Mouse (Mus musculus) limb, embryonic 14.5 days (tissue): ENCODE data around the gene Nat8l. TPM values are rescaled to one million over a fixed set of nuclear protein-coding genes. Genes with fewer than 3 reads are reported as not detected.

ENCODE experiments used
- ATAC-seq: fragments of 200-750 bp; cut with Nextera tagmentation; 2 replicates; pipeline ENCODE4 v1.8.0; 2017; ENCODE audit warnings: low read depth, moderate number of reproducible peaks, moderate TSS enrichment; ENCODE audit not compliant: low FRiP score
- DNase-seq: peaks from one replicate; pipeline ENCODE4 v3.0.0-alpha.2; 2015; ENCODE audit warnings: low spot score
- H3K27ac ChIP-seq: fragments of 300-500 bp; sonication (generic); replicated peaks from 2 replicates; pipeline ENCODE4 v1.5.1; 2014; ENCODE audit warnings: low read depth, mild to moderate bottlenecking, low read length, moderate library complexity, mixed read lengths
- H3K27me3 ChIP-seq: fragments of 300-500 bp; sonication (generic); 2 replicates; pipeline ENCODE4 v1.6.1; 2014; ENCODE audit warnings: low read length, mixed read lengths; ENCODE audit not compliant: control insufficient read depth, insufficient read depth
- H3K36me3 ChIP-seq: fragments of 300-500 bp; sonication (generic); 2 replicates; pipeline ENCODE4 v1.6.1; 2014; ENCODE audit warnings: mild to moderate bottlenecking, low read length, moderate library complexity, mixed read lengths; ENCODE audit not compliant: control insufficient read depth, insufficient read depth
- H3K4me1 ChIP-seq: fragments of 300-500 bp; sonication (generic); 2 replicates; pipeline ENCODE4 v1.6.1; 2014; ENCODE audit warnings: antibody characterized with exemption, low read length, mixed read lengths; ENCODE audit not compliant: control insufficient read depth, insufficient read depth
- H3K4me2 ChIP-seq: fragments of 300-500 bp; sonication (generic); replicated peaks from 2 replicates; pipeline ENCODE4 v1.6.1; 2014; ENCODE audit warnings: low read depth, mild to moderate bottlenecking, low read length, moderate library complexity; ENCODE audit not compliant: severe bottlenecking
- H3K4me3 ChIP-seq: fragments of 300-500 bp; sonication (generic); replicated peaks from 2 replicates; pipeline ENCODE4 v1.5.1; 2014; ENCODE audit warnings: low read length
- H3K9ac ChIP-seq: fragments of 300-500 bp; sonication (generic); 2 replicates; pipeline ENCODE4 v1.6.1; 2014; ENCODE audit warnings: mild to moderate bottlenecking, low read depth, low read length, moderate library complexity; ENCODE audit not compliant: severe bottlenecking
- H3K9me3 ChIP-seq: fragments of 300-500 bp; sonication (generic); 2 replicates; pipeline ENCODE4 v1.6.1; 2016; ENCODE audit warnings: low read length; ENCODE audit not compliant: control insufficient read depth
- POLR2A ChIP-seq: fragments of 200-500 bp; IDR thresholded peaks from 2 replicates; pipeline ENCODE4 v1.8.0; 2012; ENCODE audit warnings: inconsistent platforms, mild to moderate bottlenecking, moderate library complexity, borderline replicate concordance; ENCODE audit not compliant: insufficient read depth, insufficient read length; ENCODE audit errors: extremely low read depth
- WGBS: fragments of 180-500 bp; shearing (Covaris S2); extraction: QIAGEN DNeasy Blood & Tissue Kit; methylation state at CpG from one replicate; pipeline ENCODE4 v1.1.7; 2014; 5-methylcytosine and 5-hydroxymethylcytosine counted together
- polyA plus RNA-seq, 2 experiments: library from polyadenylated mRNA; depleted of rRNA in 1 of 2; stranded (reverse) in 1 of 2; unstranded in 1 of 2; fragments of >200 nt; fragmentation: Nextera tagmentation in 1 of 2; extraction: Ambion mirVana in 1 of 2; gene quantifications; 2 replicates each; pipeline versions ENCODE4 v1.2.1 to v1.2.3; 2012 to 2014

The Nat8l gene
- polyA plus RNA-seq, 2 experiments, result 0.28 to 1.1 TPM

DNA sequence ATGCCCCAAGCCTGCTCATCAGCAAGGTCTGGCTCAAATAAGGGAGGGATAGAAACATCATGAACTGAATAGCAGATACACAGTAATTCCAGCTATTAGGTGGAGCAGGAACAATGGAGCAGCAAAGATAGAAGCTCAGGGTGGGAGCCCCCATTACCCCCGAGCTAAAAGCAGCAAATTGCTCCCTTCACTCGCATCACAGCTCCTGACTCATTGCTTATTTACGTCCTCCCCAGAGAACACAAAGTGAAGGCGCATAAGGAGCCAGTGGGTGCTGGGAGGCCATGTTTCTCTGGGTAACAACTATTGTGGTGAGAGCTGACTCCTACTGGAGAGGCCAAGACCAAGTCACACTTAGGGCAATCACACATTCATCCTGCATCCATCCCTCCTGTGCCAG, 34.3 kb downstream of the Nat8l start:
- Histone ChIP-seq H3K36me3 (no peaks in the 10 kb centered on the region), H3K4me1 (no peaks in the 10 kb centered on the region), H3K4me2 (no peak overlapping the region), H3K27me3 (no peaks in the 10 kb centered on the region), H3K9ac (no peak overlapping the region), H3K9me3 (no peaks in the 10 kb centered on the region), H3K27ac (no peak overlapping the region), H3K4me3 (no peak overlapping the region)
- DNase-seq, result no peak
- 49% methylated on average over 4 of the region's 4 CpGs for WGBS
- TF ChIP-seq POLR2A, result no peak
- ATAC-seq, result no peak

DNA sequence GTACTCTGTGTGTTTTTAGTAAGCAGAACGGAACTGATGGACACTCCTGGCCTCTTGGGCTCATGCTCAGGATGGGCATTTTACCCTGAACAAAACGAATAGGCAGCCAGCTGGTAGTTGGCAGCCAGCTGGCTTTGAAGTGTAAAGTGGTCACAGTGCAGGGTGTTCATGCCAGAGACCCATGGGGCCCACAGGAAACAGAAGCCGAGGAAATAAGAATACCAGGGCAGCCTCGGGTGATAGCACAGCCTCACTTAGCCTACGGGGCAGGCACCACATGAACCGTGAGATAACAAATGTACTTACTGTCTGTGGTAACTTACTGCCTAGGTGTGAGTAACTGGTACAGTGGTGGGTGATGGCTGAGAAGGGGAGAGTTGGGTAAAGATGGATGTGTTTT, 35.2 kb downstream of the Nat8l start:
- no peak overlapping the region for H3K27ac ChIP-seq
- 69% methylated on average over 6 of the region's 6 CpGs for WGBS
- TF ChIP-seq POLR2A, result no peak

DNA sequence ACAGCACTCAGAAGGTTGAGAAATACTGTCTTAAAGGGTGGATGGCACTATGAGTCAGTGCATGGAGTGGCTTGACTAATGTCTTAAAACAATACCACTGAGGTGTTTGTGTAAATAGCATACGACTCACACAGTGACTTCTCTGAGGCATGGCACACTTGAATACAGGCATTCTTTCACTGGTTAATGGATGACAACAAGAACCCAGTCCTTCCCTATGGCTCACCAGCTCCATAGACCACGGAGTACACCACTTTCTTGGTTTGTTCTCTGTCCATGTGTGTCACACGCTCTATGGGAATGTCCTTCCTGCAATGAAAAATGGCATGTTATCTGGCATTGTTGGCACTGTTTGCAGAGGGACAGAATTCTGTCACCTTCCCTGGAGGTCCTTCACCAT, 36.7 kb downstream of the Nat8l start:
- Histone ChIP-seq H3K27me3 (no peaks in the 10 kb centered on the region), H3K4me1 (no peaks in the 10 kb centered on the region), H3K36me3 (no peaks in the 10 kb centered on the region), H3K9ac (no peak overlapping the region), H3K9me3 (no peaks in the 10 kb centered on the region), H3K4me3 (no peak overlapping the region), H3K4me2 (no peak overlapping the region), H3K27ac (no peak overlapping the region)
- WGBS, result 75% methylated on average over 3 of the region's 3 CpGs
- TF ChIP-seq POLR2A, result no peak
- no peak for ATAC-seq
- DNase-seq, result no peak

More for the DNA sequence above, 35.2 kb downstream of the Nat8l start:
- H3K27me3 ChIP-seq, result no peaks in the 10 kb centered on the region
- H3K4me3 ChIP-seq, result no peak overlapping the region
- DNase-seq (no peak), ATAC-seq (no peak)
- no peak overlapping the region for H3K9ac ChIP-seq
- H3K4me2 ChIP-seq, result no peak overlapping the region
- no peaks in the 10 kb centered on the region for H3K36me3 ChIP-seq
- H3K4me1 ChIP-seq, result no peaks in the 10 kb centered on the region
- H3K9me3 ChIP-seq, result no peaks in the 10 kb centered on the region

Other genes with a start within 250 kb of the Nat8l start
- gene Letm1, start 213.2 kb upstream of the Nat8l start, polyA plus RNA-seq (2012; rRNA removed), result 31.3 and 33.0 TPM in 2 replicates
- 44.4 and 49.9 TPM in 2 replicates for gene Letm1, start 213.2 kb upstream of the Nat8l start, polyA plus RNA-seq (2014; fragmentation: Nextera tagmentation; extraction: Ambion mirVana)
- gene Nsd2, start 175.3 kb upstream of the Nat8l start, polyA plus RNA-seq (2012; rRNA removed), result 50.7 and 52.6 TPM in 2 replicates
- gene Nsd2, start 175.3 kb upstream of the Nat8l start, polyA plus RNA-seq (2014; fragmentation: Nextera tagmentation; extraction: Ambion mirVana), result 46.2 and 46.6 TPM in 2 replicates
- 70.0 and 83.4 TPM in 2 replicates for gene Nelfa, start 59.6 kb upstream of the Nat8l start, polyA plus RNA-seq (2012; rRNA removed)
- 53.3 and 58.4 TPM in 2 replicates for gene Nelfa, start 59.6 kb upstream of the Nat8l start, polyA plus RNA-seq (2014; fragmentation: Nextera tagmentation; extraction: Ambion mirVana)
- 114 and 171 TPM in 2 replicates for gene Gm1673, start 12.6 kb upstream of the Nat8l start, polyA plus RNA-seq (2012; rRNA removed)
- 85.0 and 85.1 TPM in 2 replicates for gene Gm1673, start 12.6 kb upstream of the Nat8l start, polyA plus RNA-seq (2014; fragmentation: Nextera tagmentation; extraction: Ambion mirVana)
- gene Poln, start 173.5 kb downstream of the Nat8l start, polyA plus RNA-seq (2012; rRNA removed), result 0.79 and 1.7 TPM in 2 replicates
- 0.97 and 1.3 TPM in 2 replicates for gene Poln, start 173.5 kb downstream of the Nat8l start, polyA plus RNA-seq (2014; fragmentation: Nextera tagmentation; extraction: Ambion mirVana)
- 8.0 and 12.4 TPM in 2 replicates for gene Haus3, start 173.5 kb downstream of the Nat8l start, polyA plus RNA-seq (2012; rRNA removed)
- gene Haus3, start 173.5 kb downstream of the Nat8l start, polyA plus RNA-seq (2014; fragmentation: Nextera tagmentation; extraction: Ambion mirVana), result 24.5 and 25.5 TPM in 2 replicates
- gene Mxd4, start 191.7 kb downstream of the Nat8l start, polyA plus RNA-seq (2012; rRNA removed), result 89.7 and 125 TPM in 2 replicates
- gene Mxd4, start 191.7 kb downstream of the Nat8l start, polyA plus RNA-seq (2014; fragmentation: Nextera tagmentation; extraction: Ambion mirVana), result 46.6 and 52.2 TPM in 2 replicates